Mouse (Mus musculus) testis, postnatal 14 days (tissue): ENCODE measurements around the gene Grip1.

Experiments used
- DNase-seq: peaks from one replicate; pipeline ENCODE4 v3.0.0; 2021; ENCODE audit warnings: low spot score

Gene Grip1

GRCm38 (mm10) chr10:119573134-119573533 is 119.5 kb downstream of the Grip1 start:
- no peak for DNase-seq

GRCm38 (mm10) chr10:119575780-119576179 is 122.2 kb downstream of the Grip1 start:
- DNase-seq = no peak

GRCm38 (mm10) chr10:119580024-119580423 is 126.4 kb downstream of the Grip1 start:
- DNase-seq = no peak

DNA sequence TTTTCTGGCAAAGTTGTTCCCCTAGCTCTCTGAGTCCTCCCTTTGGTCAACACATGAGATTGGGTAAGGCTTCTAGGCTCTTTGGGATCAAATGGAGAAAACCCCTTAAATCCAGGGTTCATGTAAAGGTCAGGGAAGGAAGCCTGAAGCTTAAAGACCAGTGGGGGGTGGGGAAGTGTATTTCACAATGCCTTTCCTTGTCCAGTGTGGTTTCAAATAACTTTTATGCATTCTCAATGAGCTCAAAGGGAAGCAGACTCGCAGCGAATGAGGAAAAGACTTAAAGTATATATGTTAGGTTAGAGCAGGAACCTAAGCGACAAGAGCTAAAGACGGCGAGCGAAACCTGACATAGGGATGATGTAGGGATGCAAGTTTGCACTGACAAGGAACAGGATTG is 131.0 kb downstream of the Grip1 start:
- DNase-seq = no peak

GRCm38 (mm10) chr10:119586976-119587375 is 133.3 kb downstream of the Grip1 start:
- DNase-seq = no peak

GRCm38 (mm10) chr10:119596822-119597221 is 143.2 kb downstream of the Grip1 start:
- no peak for DNase-seq

- DNase-seq = no peak
Observed at GRCm38 (mm10) chr10:119607501-119607900, 153.9 kb downstream of the Grip1 start.

DNA sequence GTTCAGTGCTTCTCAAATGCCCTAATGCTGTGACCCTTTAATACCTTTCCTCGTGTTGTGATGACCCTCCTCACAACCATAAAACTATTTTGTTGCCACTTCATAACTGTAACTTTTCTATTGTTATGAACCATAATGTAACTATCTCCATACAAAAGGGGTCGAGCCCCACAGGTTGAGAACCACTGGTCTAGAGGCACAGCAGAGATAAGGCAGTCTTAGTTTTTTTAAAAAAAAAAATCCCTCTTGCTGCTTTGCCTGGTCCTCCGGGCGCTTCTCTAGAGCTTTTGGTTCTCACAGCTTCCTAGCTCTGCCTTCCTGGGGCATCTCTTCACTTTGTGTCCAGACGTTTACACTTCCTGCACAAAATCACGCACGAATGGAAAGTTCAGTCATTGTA is 155.4 kb downstream of the Grip1 start:
- no peak for DNase-seq

DNA sequence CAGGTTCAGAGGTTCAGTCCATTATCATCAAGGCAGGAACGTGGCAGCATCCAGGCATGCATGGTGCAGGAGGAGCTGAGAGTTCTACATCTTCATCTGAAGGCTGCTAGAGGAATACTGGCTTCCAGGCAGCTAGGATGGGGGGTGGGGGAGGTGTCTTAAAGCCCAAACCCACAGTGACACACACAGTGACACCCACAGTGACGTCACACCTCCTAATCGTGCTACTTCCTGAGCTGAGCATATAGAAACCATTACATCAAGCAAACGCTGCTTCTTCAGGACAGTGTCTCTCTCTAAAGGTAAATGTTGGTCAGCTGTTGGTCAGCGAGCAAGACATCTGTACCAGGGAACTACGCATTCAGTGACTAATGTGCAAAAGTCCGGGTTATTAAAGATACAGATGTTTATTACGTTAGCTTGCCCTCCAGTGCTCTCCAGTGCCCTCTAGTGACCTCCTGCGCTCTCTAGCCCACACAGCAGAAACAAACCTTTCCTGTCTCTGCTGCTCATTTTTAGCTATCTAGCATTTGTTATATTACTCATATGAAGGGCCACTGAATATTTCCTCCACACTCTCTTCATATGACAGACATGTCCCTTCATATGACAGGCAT is 156.8 kb downstream of the Grip1 start:
- no peak for DNase-seq

- no peak for DNase-seq
Observed at GRCm38 (mm10) chr10:119612034-119612433, 158.4 kb downstream of the Grip1 start.

- no peak for DNase-seq
Observed at GRCm38 (mm10) chr10:119614726-119615125, 161.1 kb downstream of the Grip1 start.

GRCm38 (mm10) chr10:119615240-119615885 is 161.7 kb downstream of the Grip1 start:
- peak; percentile 33 for DNase-seq

- DNase-seq = no peak
Observed at GRCm38 (mm10) chr10:119616078-119616477, 162.4 kb downstream of the Grip1 start.

DNA sequence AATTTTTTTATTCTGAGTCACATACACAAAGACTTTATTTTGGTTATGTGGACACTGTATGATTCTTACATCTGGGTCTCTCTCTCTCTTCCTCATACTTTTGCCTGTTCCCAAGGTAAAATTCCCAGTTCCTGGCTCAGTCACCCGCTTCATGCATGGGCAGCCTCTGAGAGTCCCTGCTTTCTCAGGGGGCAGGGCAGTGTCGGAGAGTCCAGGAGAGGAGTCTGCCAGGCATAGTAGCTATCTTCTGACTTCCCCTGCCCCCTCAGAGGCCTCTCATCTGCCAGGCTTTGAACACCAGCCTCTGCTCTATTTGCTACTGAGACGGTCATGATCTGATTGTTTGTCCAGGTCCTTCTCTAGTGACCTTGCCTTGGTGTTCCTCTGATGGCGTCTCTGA is 175.0 kb downstream of the Grip1 start:
- no peak for DNase-seq

DNA sequence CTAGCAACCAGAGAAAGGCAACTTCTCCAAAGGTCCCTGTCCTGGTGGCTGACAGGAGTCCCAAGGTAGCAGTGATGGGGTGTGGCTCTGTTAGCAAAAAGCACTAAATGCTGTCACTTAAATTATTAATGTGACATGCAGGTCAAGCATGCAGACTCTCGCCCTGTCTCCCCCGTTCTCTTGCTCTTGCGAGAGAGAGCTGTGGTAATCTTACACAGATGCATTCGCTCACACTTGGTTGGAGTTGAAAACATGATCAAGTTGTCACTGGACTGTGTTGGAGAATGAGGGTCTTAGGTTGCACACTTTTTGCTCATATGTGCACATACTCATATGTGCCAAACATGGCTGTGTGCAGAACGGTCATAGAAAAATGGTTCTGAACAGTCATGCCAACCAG is 176.8 kb downstream of the Grip1 start:
- DNase-seq = no peak

GRCm38 (mm10) chr10:119631966-119632365 is 178.3 kb downstream of the Grip1 start:
- DNase-seq = no peak

DNA sequence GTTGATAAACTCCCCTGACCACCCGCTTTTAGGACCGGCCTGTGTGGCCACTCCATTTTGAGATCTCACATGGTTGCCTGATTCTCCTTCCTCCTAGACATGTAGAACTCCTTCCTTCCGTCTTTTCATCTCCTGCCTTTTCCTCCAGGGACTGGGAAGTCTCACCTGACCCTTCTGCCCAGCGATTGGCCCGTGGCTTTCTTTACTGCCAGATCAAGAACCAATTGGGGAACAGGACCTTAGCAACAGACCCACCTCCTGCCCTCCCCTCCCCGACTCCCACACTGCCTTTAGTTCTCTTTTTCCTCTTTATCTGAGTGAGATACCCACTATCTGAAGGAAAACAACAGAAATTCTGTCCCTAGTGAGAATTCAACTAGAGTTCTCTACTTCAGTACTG is 180.9 kb downstream of the Grip1 start:
- DNase-seq = peak; percentile 30

- DNase-seq = no peak
Observed at GRCm38 (mm10) chr10:119640534-119640933, 186.9 kb downstream of the Grip1 start.

DNA sequence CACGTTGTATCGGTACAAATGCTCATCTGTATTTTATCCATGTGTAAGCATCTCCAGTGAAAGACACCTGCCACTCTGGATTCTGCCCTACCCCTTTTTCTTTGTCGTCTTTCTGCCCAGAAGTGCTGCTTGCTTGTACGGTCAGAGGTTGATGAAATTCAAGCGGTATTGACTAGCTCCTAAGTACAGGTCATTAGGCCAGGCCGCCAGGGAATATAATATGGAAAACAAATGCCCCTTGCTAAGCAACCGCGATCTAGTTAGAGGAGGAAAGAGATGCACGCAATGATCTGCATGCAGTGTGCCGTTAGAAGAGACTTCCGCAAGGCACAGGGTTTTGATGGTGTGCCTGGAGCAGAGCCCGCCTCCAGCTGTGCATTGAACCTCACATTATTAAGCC is 187.4 kb downstream of the Grip1 start:
- DNase-seq = no peak

GRCm38 (mm10) chr10:119644289-119644688 is 190.7 kb downstream of the Grip1 start:
- no peak for DNase-seq

GRCm38 (mm10) chr10:119646500-119647439 is 193.1 kb downstream of the Grip1 start:
- peak; percentile 9 for DNase-seq

GRCm38 (mm10) chr10:119660677-119661353 is 207.2 kb downstream of the Grip1 start:
- no peak for DNase-seq
